In genomic region chr5:123301780-123302521, GRCm38 (mm10) we compare ENCODE assay signal across 8 mouse cellular contexts. TPM values are rescaled to one million over a fixed set of nuclear protein-coding genes. Genes with fewer than 3 reads are reported as not detected.
DNase-seq lines count a peak whose midpoint lies in the region; ATAC-seq and TF ChIP-seq lines count a peak whose summit lies in the region.
"Had no signal": no experiment of that assay in that cellular context is flagged by ENCODE, and none has a peak within 500 bp of the region (broad histone marks: within the 10 kb centered on the region; RNA-seq: fewer than 3 reads in every experiment).

No protein-coding gene starts in this region.

- no peak overlapping the region for H3K4me3 ChIP-seq in midbrain, embryonic 12.5 days
- no peak overlapping the region for H3K4me3 ChIP-seq in midbrain, embryonic 16.5 days (ENCODE audit: low read depth, low read length)
- H3K4me3 ChIP-seq in heart, postnatal 0 days (ENCODE audit: low read depth, low read length), result no peak overlapping the region
- H3K4me3 ChIP-seq: layer of hippocampus, adult 2 months had no signal

- H3K4me2 ChIP-seq in midbrain, embryonic 12.5 days (replicated peaks), result no peak overlapping the region
- no peak overlapping the region for H3K4me2 ChIP-seq in midbrain, embryonic 16.5 days (ENCODE audit: low read length)
- H3K4me2 ChIP-seq in heart, postnatal 0 days (ENCODE audit: low read depth, low read length), result no peak overlapping the region

- H3K36me3 ChIP-seq in midbrain, embryonic 12.5 days, result no peaks in the 10 kb centered on the region
- no peaks in the 10 kb centered on the region for H3K36me3 ChIP-seq in midbrain, embryonic 16.5 days (ENCODE audit: control insufficient read depth, insufficient read depth, low read length)
- H3K36me3 ChIP-seq in heart, postnatal 0 days (replicated peaks; ENCODE audit: control insufficient read depth, insufficient read depth, low read length), result no peaks in the 10 kb centered on the region

- no peak for TF ChIP-seq EP300 in heart, postnatal 0 days (IDR thresholded peaks at IDR 0.05; ENCODE audit: low read depth)

- peaks cover 10% of the 10 kb centered on the region; the same call in 1 of the 2 replicates for H3K27me3 ChIP-seq in midbrain, embryonic 12.5 days
- no peaks in the 10 kb centered on the region for H3K27me3 ChIP-seq in midbrain, embryonic 16.5 days (ENCODE audit: control insufficient read depth, insufficient read depth, low read depth, low read length)
- no peaks in the 10 kb centered on the region for H3K27me3 ChIP-seq in heart, postnatal 0 days (ENCODE audit: control insufficient read depth, insufficient read depth, low read length)

- no peak for ATAC-seq in midbrain, embryonic 12.5 days (ENCODE audit: low FRiP score, low read depth)
- no peak for ATAC-seq in midbrain, embryonic 16.5 days
- peak; percentile 31; the same call in 1 of the 2 replicates for ATAC-seq in heart, postnatal 0 days (ENCODE audit: insufficient read depth, low read depth)

- 0 out of 2 replicates have a peak overlapping the region, but pooled peaks have one; percentile 17 for H3K27ac ChIP-seq in midbrain, embryonic 12.5 days (replicated peaks)
- H3K27ac ChIP-seq in midbrain, embryonic 16.5 days (ENCODE audit: low read length), result no peak overlapping the region
- peak overlapping the region; percentile 3; the same call in 1 of the 2 replicates for H3K27ac ChIP-seq in heart, postnatal 0 days (ENCODE audit: low read depth)
- H3K27ac ChIP-seq: layer of hippocampus, adult 2 months had no signal

- peaks cover 29% of the 10 kb centered on the region for H3K4me1 ChIP-seq in midbrain, embryonic 12.5 days
- no peaks in the 10 kb centered on the region for H3K4me1 ChIP-seq in midbrain, embryonic 16.5 days (ENCODE audit: control insufficient read depth, insufficient read depth, low read length)
- peaks cover 21% of the 10 kb centered on the region for H3K4me1 ChIP-seq in heart, postnatal 0 days (ENCODE audit: control insufficient read depth, insufficient read depth)

- no peak overlapping the region for H3K9ac ChIP-seq in midbrain, embryonic 12.5 days (replicated peaks)
- H3K9ac ChIP-seq in midbrain, embryonic 16.5 days (ENCODE audit: low read depth, low read length), result no peak overlapping the region
- H3K9ac ChIP-seq in heart, postnatal 0 days (replicated peaks; ENCODE audit: low read depth, low read length), result no peak overlapping the region

- no peaks in the 10 kb centered on the region for H3K9me3 ChIP-seq in midbrain, embryonic 12.5 days
- H3K9me3 ChIP-seq in midbrain, embryonic 16.5 days (replicated peaks; ENCODE audit: control insufficient read depth, low read length, poor library complexity, severe bottlenecking), result no peaks in the 10 kb centered on the region
- no peaks in the 10 kb centered on the region for H3K9me3 ChIP-seq in heart, postnatal 0 days (replicated peaks; ENCODE audit: control insufficient read depth, low read length)

- 30% methylated on average over 20 of the region's 20 CpGs for WGBS in midbrain, embryonic 12.5 days
- WGBS in midbrain, embryonic 16.5 days, result 24% methylated on average over 20 of the region's 20 CpGs
- 64% methylated on average over 20 of the region's 20 CpGs for WGBS in heart, postnatal 0 days

- DNase-seq in embryo, embryonic 11 days, result peak; percentile 73
- peak; percentile 40 for DNase-seq in heart, postnatal 0 days (ENCODE audit: low spot score)
- DNase-seq in ovary, adult 18-20 months (ENCODE audit: low spot score), result no peak
- DNase-seq in testis, postnatal 10 days (ENCODE audit: low spot score), result no peak
- no peak for DNase-seq in frontal cortex, postnatal 10 days (ENCODE audit: low spot score in 2 of 2)

- no peak for TF ChIP-seq CTCF in heart, postnatal 0 days (IDR thresholded peaks at IDR 0.05; ENCODE audit: low read depth)

RNA-seq across cellular contexts. Expression of gene Bcl7a, which starts 41.7 kb away (rescaled TPM):
- 56.7 and 59.8 TPM in 2 replicates for polyA plus RNA-seq in midbrain, embryonic 12.5 days (2016; fragmentation: Nextera tagmentation; extraction: Ambion mirVana)
- polyA plus RNA-seq in midbrain, embryonic 16.5 days (2015; fragmentation: Nextera tagmentation; extraction: Ambion mirVana), result 34.1 and 36.7 TPM in 2 replicates
- 10.2 and 11.2 TPM in 2 replicates for total RNA-seq in heart, postnatal 0 days (2014; rRNA removed; ENCODE audit: low replicate concordance)
- 6.6 TPM in 2 replicates for polyA plus RNA-seq in heart, postnatal 0 days (2015; fragmentation: Nextera tagmentation; extraction: Ambion mirVana)

RNA-seq across cellular contexts. Expression of gene Wdr66, which starts 50.0 kb away (rescaled TPM):
- polyA plus RNA-seq in midbrain, embryonic 12.5 days (2016; fragmentation: Nextera tagmentation; extraction: Ambion mirVana), result 0.86 and 1.1 TPM in 2 replicates
- polyA plus RNA-seq in midbrain, embryonic 16.5 days (2015; fragmentation: Nextera tagmentation; extraction: Ambion mirVana), result 0.94 and 1.7 TPM in 2 replicates
- total RNA-seq in heart, postnatal 0 days (2014; rRNA removed; ENCODE audit: low replicate concordance), result 3.1 and 7.3 TPM in 2 replicates
- 3.1 and 4.0 TPM in 2 replicates for polyA plus RNA-seq in heart, postnatal 0 days (2015; fragmentation: Nextera tagmentation; extraction: Ambion mirVana)

Comparison
In these comparisons a context has a peak if more than half of its experiments do, and no peak if none do; other contexts are left out.
1. DNase-seq: peak in embryo, embryonic 11 days (single experiment) and heart, postnatal 0 days (single experiment); none in ovary, adult 18-20 months (single experiment), testis, postnatal 10 days (single experiment) and frontal cortex, postnatal 10 days (0 of 2).